In genomic region chr15:31338656-31339291, GRCm38 (mm10) we compare ENCODE assay signal across 22 mouse cellular contexts. TPM values are rescaled to one million over a fixed set of nuclear protein-coding genes. Genes with fewer than 3 reads are reported as not detected.
DNase-seq lines count a peak whose midpoint lies in the region; ATAC-seq and TF ChIP-seq lines count a peak whose summit lies in the region.
"Had no signal": no experiment of that assay in that cellular context is flagged by ENCODE, and none has a peak within 500 bp of the region (broad histone marks: within the 10 kb centered on the region; RNA-seq: fewer than 3 reads in every experiment).

No protein-coding gene starts in this region.

- peaks cover 24% of the 10 kb centered on the region for H3K4me1 ChIP-seq in lung, adult 2 months (ENCODE audit: control insufficient read depth, insufficient read depth, low read length)
- H3K4me1 ChIP-seq in midbrain, embryonic 14.5 days (ENCODE audit: control insufficient read depth, insufficient read depth, low read length) = no peaks in the 10 kb centered on the region
- H3K4me1 ChIP-seq: embryonic facial prominence, embryonic 15.5 days had no signal

- no peak overlapping the region for H3K4me2 ChIP-seq in midbrain, embryonic 14.5 days (ENCODE audit: low read length)
- H3K4me2 ChIP-seq: embryonic facial prominence, embryonic 15.5 days; hindbrain, embryonic 13.5 days; limb, embryonic 15.5 days; neural tube, embryonic 15.5 days had no signal

- no peaks in the 10 kb centered on the region for H3K36me3 ChIP-seq in midbrain, embryonic 14.5 days (ENCODE audit: control insufficient read depth, insufficient read depth, low read length)
- H3K36me3 ChIP-seq: embryonic facial prominence, embryonic 15.5 days; forebrain, embryonic 10.5 days; heart, embryonic 10.5 days; hindbrain, embryonic 13.5 days; limb, embryonic 15.5 days; neural tube, embryonic 15.5 days had no signal

- ATAC-seq in megakaryocyte, adult 5-6 weeks (ENCODE audit: poor library complexity, severe bottlenecking) = peak; percentile 53
- ATAC-seq in midbrain, embryonic 14.5 days (ENCODE audit: low FRiP score, low TSS enrichment) = no peak

- peak; percentile 60 for DNase-seq in 416B (ENCODE audit: low read depth)
- peak; percentile 98 for DNase-seq in A20 (ENCODE audit: low read depth, low spot score)
- peak; percentile 63 for DNase-seq in R1 (ENCODE audit: low read depth, low spot score)
- DNase-seq in heart, adult 9 months (ENCODE audit: low spot score in 2 of 2) = no peak
- no peak for DNase-seq in lung, adult 2 months
- no peak for DNase-seq in T-cell, adult 2 months (ENCODE audit: low spot score)
- no peak for DNase-seq in midbrain, embryonic 14.5 days
- DNase-seq: adrenal gland, postnatal 10 days; cerebellum, adult 8-10 months; embryo, embryonic 11 days; gastrocnemius, postnatal 14 days; heart, postnatal 10 days; kidney, postnatal 10 days; lung, adult 18-20 months; right cerebral cortex, postnatal 4 days had no signal

- 56% methylated on average over 10 of the region's 10 CpGs for WGBS in lung, adult 2 months
- 91% methylated on average over 10 of the region's 10 CpGs for WGBS in midbrain, embryonic 14.5 days

- no peak overlapping the region for H3K27ac ChIP-seq in midbrain, embryonic 14.5 days (replicated peaks; ENCODE audit: low read depth, low read length)
- H3K27ac ChIP-seq: embryonic facial prominence, embryonic 15.5 days; forebrain, embryonic 10.5 days; heart, embryonic 10.5 days; hindbrain, embryonic 13.5 days; limb, embryonic 15.5 days; neural tube, embryonic 15.5 days had no signal

- no peaks in the 10 kb centered on the region for H3K9me3 ChIP-seq in midbrain, embryonic 14.5 days (ENCODE audit: control insufficient read depth, low read length)
- H3K9me3 ChIP-seq: embryonic facial prominence, embryonic 15.5 days; forebrain, embryonic 10.5 days; heart, embryonic 10.5 days; hindbrain, embryonic 13.5 days; limb, embryonic 15.5 days; neural tube, embryonic 15.5 days had no signal

- TF ChIP-seq POLR2A in lung, adult 2 months (IDR thresholded peaks at IDR 0.05; ENCODE audit: borderline replicate concordance, extremely low read depth, low read depth, low read length) = no peak

- no peak for TF ChIP-seq CTCF in lung, adult 2 months (IDR thresholded peaks at IDR 0.05; ENCODE audit: insufficient read depth, low read length)

- H3K9ac ChIP-seq in midbrain, embryonic 14.5 days (replicated peaks; ENCODE audit: low read length) = no peak overlapping the region
- H3K9ac ChIP-seq: embryonic facial prominence, embryonic 15.5 days; hindbrain, embryonic 13.5 days; limb, embryonic 15.5 days; neural tube, embryonic 15.5 days had no signal

- no peak overlapping the region for H3K4me3 ChIP-seq in lung, adult 2 months (replicated peaks; ENCODE audit: extremely low read depth, low read depth, low read length)
- H3K4me3 ChIP-seq in midbrain, embryonic 14.5 days (replicated peaks; ENCODE audit: low read depth, low read length) = no peak overlapping the region
- H3K4me3 ChIP-seq: embryonic facial prominence, embryonic 15.5 days; forebrain, embryonic 10.5 days; heart, embryonic 10.5 days; hindbrain, embryonic 13.5 days; limb, embryonic 15.5 days; neural tube, embryonic 15.5 days had no signal

- no peaks in the 10 kb centered on the region for H3K27me3 ChIP-seq in midbrain, embryonic 14.5 days (ENCODE audit: control insufficient read depth, insufficient read depth, low read length)
- H3K27me3 ChIP-seq: embryonic facial prominence, embryonic 15.5 days; hindbrain, embryonic 13.5 days; limb, embryonic 15.5 days; neural tube, embryonic 15.5 days had no signal

RNA-seq across cellular contexts. Expression of gene Ankrd33b, which starts 28.8 kb away (rescaled TPM):
- 4.8 and 5.1 TPM in 2 replicates for total RNA-seq in megakaryocyte, adult 5-6 weeks (2015)
- total RNA-seq in megakaryocyte, adult 5-6 weeks (2017) = 5.8 and 9.1 TPM in 2 replicates
- 39.4 and 42.2 TPM in 2 replicates for polyA plus RNA-seq in lung, adult 2 months (2012; rRNA removed)
- 0.18 and 0.64 TPM in 2 replicates for polyA plus RNA-seq in midbrain, embryonic 14.5 days (2014; fragmentation: Nextera tagmentation; extraction: Ambion mirVana)

Comparison
In these comparisons a context has a peak if more than half of its experiments do, and no peak if none do; other contexts are left out.
1. DNase-seq: peak in 416B (single experiment), A20 (single experiment) and R1 (single experiment); none in heart, adult 9 months (0 of 2), lung, adult 2 months (single experiment), T-cell, adult 2 months (single experiment) and midbrain, embryonic 14.5 days (single experiment).
2. RNA of gene Ankrd33b, which starts 28.8 kb away (polyA plus RNA-seq): 39.4 to 42.2 TPM in lung, adult 2 months; 0.18 to 0.64 TPM in midbrain, embryonic 14.5 days; every median in the first group is over 10 times any median in the second.